Mouse (Mus musculus): ENCODE data around the gene Znrf2. TPM values are rescaled to one million over a fixed set of nuclear protein-coding genes. Genes with fewer than 3 reads are reported as not detected.

The Znrf2 gene
- polyA plus RNA-seq, 1 experiment from 2014 or later = 5.2 TPM

DNA sequence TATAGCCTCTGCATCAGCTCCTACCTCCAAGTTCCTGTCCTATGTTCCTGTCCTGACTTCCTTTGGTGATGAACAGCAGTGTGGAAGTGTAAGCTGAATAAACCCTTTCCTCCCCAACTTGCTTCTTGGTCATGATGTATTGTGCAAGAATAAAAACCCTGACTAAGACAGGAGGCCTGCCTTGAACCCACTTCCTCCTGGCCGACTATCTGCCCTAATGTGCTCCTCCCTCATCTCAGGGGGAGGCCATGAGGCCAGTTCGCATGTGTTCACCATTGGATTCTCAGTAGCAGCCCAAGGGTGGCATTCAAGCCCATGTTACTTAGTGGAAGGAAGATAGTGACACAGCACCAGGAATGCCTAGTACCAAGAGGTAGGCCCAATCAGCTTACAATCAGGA lies 110.2 kb downstream of the Znrf2 start:
- TF ChIP-seq CTCF (IDR thresholded peaks at IDR 0.05; ENCODE audit: low read depth) (no peak), EP300 (optimal IDR thresholded peaks at IDR 0.05) (no peak)
- DNase-seq (ENCODE audit: low spot score) (no peak), ATAC-seq (ENCODE audit: low FRiP score, low TSS enrichment) (no peak)
- Histone ChIP-seq H3K9ac (ENCODE audit: low read length) (no peak overlapping the region), H3K36me3 (ENCODE audit: control insufficient read depth, insufficient read depth, low read length) (peaks cover 6% of the 10 kb centered on the region; the same call in 1 of the 2 replicates), H3K27me3 (ENCODE audit: control insufficient read depth, insufficient read depth, low read length) (no peaks in the 10 kb centered on the region), H3K4me2 (replicated peaks; ENCODE audit: low read depth) (no peak overlapping the region), H3K4me1 (replicated peaks; ENCODE audit: control insufficient read depth, insufficient read depth) (no peaks in the 10 kb centered on the region), H3K4me3 (ENCODE audit: low read depth, low read length) (no peak overlapping the region), H3K27ac (replicated peaks) (no peak overlapping the region), H3K9me3 (ENCODE audit: control insufficient read depth, low read length) (no peaks in the 10 kb centered on the region)
- 82% methylated on average over 2 of the region's 2 CpGs for WGBS

DNA sequence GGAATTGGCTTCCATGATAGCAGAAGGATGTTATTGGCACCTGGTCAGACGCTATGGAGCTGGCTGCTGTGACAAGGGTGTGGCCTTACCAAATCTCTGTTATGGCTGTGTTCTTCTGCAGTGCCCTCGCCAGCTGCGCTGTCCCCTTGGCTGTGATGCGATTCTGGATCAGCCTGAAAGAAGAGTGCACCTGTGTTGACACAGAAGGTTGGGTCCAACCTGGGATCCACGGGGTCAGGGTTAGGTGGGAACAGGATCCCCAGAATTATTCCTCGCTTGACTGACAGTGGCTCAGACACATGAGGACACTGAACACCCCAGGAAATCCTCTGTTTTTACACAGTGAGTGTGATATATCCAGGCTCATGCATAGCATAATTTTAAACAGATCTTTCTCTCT lies 111.2 kb downstream of the Znrf2 start:
- TF ChIP-seq CTCF (IDR thresholded peaks at IDR 0.05; ENCODE audit: low read depth) (no peak), EP300 (optimal IDR thresholded peaks at IDR 0.05) (no peak)
- WGBS = 70% methylated on average over 6 of the region's 6 CpGs
- Histone ChIP-seq H3K9me3 (ENCODE audit: control insufficient read depth, low read length) (no peaks in the 10 kb centered on the region), H3K4me2 (replicated peaks; ENCODE audit: low read depth) (no peak overlapping the region), H3K27ac (replicated peaks) (no peak overlapping the region), H3K36me3 (ENCODE audit: control insufficient read depth, insufficient read depth, low read length) (peaks cover 6% of the 10 kb centered on the region; the same call in 1 of the 2 replicates), H3K9ac (ENCODE audit: low read length) (no peak overlapping the region), H3K4me1 (replicated peaks; ENCODE audit: control insufficient read depth, insufficient read depth) (no peaks in the 10 kb centered on the region), H3K27me3 (ENCODE audit: control insufficient read depth, insufficient read depth, low read length) (no peaks in the 10 kb centered on the region), H3K4me3 (ENCODE audit: low read depth, low read length) (no peak overlapping the region)
- DNase-seq (ENCODE audit: low spot score) (no peak), ATAC-seq (ENCODE audit: low FRiP score, low TSS enrichment) (no peak)

DNA sequence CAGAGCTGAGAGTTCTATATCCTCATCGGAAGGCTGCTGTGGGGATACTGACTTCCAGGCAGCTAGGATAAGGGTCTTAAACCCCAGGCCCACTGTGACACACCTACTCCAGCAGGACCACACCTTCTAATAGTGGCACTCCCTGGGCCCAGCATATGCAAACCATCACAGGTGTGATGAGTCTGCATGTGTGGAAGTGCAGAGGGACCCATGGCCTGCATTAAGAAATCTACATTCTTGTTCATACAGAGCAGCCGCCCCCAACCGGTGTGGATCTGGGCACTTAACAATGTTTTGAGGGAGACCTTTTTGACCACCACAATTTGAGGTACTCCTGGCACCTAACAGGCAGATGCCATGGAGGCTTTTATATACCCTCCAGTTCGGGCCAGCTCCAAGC lies 114.9 kb downstream of the Znrf2 start:
- TF ChIP-seq CTCF (IDR thresholded peaks at IDR 0.05; ENCODE audit: low read depth) (no peak), EP300 (optimal IDR thresholded peaks at IDR 0.05) (no peak)
- H3K4me1 ChIP-seq (replicated peaks; ENCODE audit: control insufficient read depth, insufficient read depth) = no peaks in the 10 kb centered on the region
- DNase-seq (ENCODE audit: low spot score) (no peak), ATAC-seq (ENCODE audit: low FRiP score, low TSS enrichment) (no peak)
- H3K4me2 ChIP-seq (replicated peaks; ENCODE audit: low read depth) = no peak overlapping the region
- no peak overlapping the region for H3K4me3 ChIP-seq (ENCODE audit: low read depth, low read length)
- H3K9ac ChIP-seq (ENCODE audit: low read length) = no peak overlapping the region
- H3K27ac ChIP-seq (replicated peaks) = no peak overlapping the region
- WGBS = 92% methylated on average over 4 of the region's 4 CpGs
- no peaks in the 10 kb centered on the region for H3K9me3 ChIP-seq (ENCODE audit: control insufficient read depth, low read length)
- no peaks in the 10 kb centered on the region for H3K27me3 ChIP-seq (ENCODE audit: control insufficient read depth, insufficient read depth, low read length)
- H3K36me3 ChIP-seq (ENCODE audit: control insufficient read depth, insufficient read depth, low read length) = 0 out of 2 replicates have a peak, but pooled peaks cover 6% of the 10 kb centered on the region

DNA sequence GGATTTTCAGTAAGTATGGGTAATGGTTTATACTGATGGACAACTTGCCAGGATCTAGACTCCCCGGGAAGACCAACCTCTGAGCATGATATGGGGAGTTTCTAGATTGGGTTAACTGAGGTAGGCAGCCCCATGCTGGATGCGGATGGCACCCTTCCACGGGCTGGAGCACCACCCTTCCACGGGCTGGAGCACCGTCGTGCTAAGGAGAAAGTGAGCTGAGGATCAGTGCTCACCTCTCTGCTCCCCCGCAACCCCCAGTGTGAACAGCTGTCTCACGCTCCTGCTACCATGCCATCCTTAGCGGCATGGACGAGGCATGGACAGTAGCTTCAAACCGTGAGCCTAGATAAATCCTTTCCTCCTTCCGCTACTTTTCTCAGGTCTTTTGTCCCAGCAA lies 115.8 kb downstream of the Znrf2 start:
- DNase-seq (ENCODE audit: low spot score) (no peak), ATAC-seq (ENCODE audit: low FRiP score, low TSS enrichment) (no peak)
- Histone ChIP-seq H3K4me3 (ENCODE audit: low read depth, low read length) (no peak overlapping the region), H3K9ac (ENCODE audit: low read length) (no peak overlapping the region), H3K27me3 (ENCODE audit: control insufficient read depth, insufficient read depth, low read length) (no peaks in the 10 kb centered on the region), H3K9me3 (ENCODE audit: control insufficient read depth, low read length) (no peaks in the 10 kb centered on the region), H3K36me3 (ENCODE audit: control insufficient read depth, insufficient read depth, low read length) (0 out of 2 replicates have a peak, but pooled peaks cover 5% of the 10 kb centered on the region), H3K4me2 (replicated peaks; ENCODE audit: low read depth) (no peak overlapping the region), H3K4me1 (replicated peaks; ENCODE audit: control insufficient read depth, insufficient read depth) (no peaks in the 10 kb centered on the region), H3K27ac (replicated peaks) (no peak overlapping the region)
- TF ChIP-seq EP300 (optimal IDR thresholded peaks at IDR 0.05) (no peak), CTCF (IDR thresholded peaks at IDR 0.05; ENCODE audit: low read depth) (no peak)
- WGBS = 95% methylated on average over 12 of the region's 12 CpGs

DNA sequence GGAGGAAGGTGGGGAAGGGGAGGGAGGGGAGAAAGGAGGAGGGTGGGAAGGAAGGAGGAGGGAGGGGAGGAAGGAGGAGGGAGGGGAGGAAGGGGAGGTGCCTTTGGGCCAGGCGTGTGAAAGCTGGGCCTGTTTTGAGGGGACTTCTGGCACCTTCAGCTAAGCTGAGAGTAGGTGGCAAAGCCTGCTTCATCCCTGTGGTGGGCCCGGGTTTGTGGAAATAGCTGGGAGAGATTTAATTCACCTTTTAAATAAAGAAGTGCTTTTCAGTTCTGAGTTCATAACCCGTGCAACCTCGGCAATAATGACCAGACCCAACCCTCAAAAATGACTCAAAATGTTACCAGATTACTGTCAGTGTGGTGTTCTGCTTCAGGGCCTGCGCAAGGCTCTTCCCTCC lies 116.5 kb downstream of the Znrf2 start:
- Histone ChIP-seq H3K9me3 (ENCODE audit: control insufficient read depth, low read length) (no peaks in the 10 kb centered on the region), H3K4me3 (ENCODE audit: low read depth, low read length) (no peak overlapping the region), H3K27me3 (ENCODE audit: control insufficient read depth, insufficient read depth, low read length) (no peaks in the 10 kb centered on the region), H3K27ac (replicated peaks) (no peak overlapping the region), H3K9ac (ENCODE audit: low read length) (no peak overlapping the region), H3K4me2 (replicated peaks; ENCODE audit: low read depth) (no peak overlapping the region), H3K36me3 (ENCODE audit: control insufficient read depth, insufficient read depth, low read length) (0 out of 2 replicates have a peak, but pooled peaks cover 3% of the 10 kb centered on the region), H3K4me1 (replicated peaks; ENCODE audit: control insufficient read depth, insufficient read depth) (no peaks in the 10 kb centered on the region)
- WGBS = 80% methylated on average over 5 of the region's 5 CpGs
- DNase-seq (ENCODE audit: low spot score) (no peak), ATAC-seq (ENCODE audit: low FRiP score, low TSS enrichment) (no peak)
- TF ChIP-seq CTCF (IDR thresholded peaks at IDR 0.05; ENCODE audit: low read depth) = no peak
- TF ChIP-seq EP300 (optimal IDR thresholded peaks at IDR 0.05) = no peak

DNA sequence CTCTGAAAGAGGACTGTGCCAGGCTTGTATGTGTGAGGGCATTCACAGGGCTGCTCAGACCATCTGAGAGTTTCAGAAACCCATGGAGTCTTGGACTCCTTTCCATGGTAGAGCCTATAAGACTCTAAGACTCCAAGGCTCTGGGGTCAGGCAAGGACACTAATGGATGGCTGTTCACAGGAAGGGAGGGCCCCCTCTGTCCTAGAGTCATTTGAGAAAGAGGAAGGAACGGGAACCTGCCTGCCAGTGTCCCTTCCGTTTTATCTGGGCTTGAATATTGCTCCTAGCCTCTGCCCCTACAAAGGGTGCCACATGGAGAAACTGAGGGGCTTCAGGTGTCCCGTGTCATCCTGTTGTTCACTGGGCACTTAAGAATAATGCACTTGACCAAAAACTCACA lies 117.2 kb downstream of the Znrf2 start:
- Histone ChIP-seq H3K9me3 (ENCODE audit: control insufficient read depth, low read length) (no peaks in the 10 kb centered on the region), H3K4me3 (ENCODE audit: low read depth, low read length) (no peak overlapping the region), H3K4me2 (replicated peaks; ENCODE audit: low read depth) (no peak overlapping the region), H3K4me1 (replicated peaks; ENCODE audit: control insufficient read depth, insufficient read depth) (no peaks in the 10 kb centered on the region), H3K36me3 (ENCODE audit: control insufficient read depth, insufficient read depth, low read length) (0 out of 2 replicates have a peak, but pooled peaks cover 3% of the 10 kb centered on the region), H3K27me3 (ENCODE audit: control insufficient read depth, insufficient read depth, low read length) (no peaks in the 10 kb centered on the region), H3K9ac (ENCODE audit: low read length) (no peak overlapping the region), H3K27ac (replicated peaks) (no peak overlapping the region)
- no peak for DNase-seq (ENCODE audit: low spot score)
- no peak for TF ChIP-seq EP300 (optimal IDR thresholded peaks at IDR 0.05)
- no peak for TF ChIP-seq CTCF (IDR thresholded peaks at IDR 0.05; ENCODE audit: low read depth)
- WGBS = 69% methylated on average over 3 of the region's 3 CpGs
- ATAC-seq (ENCODE audit: low FRiP score, low TSS enrichment) = no peak

Data from stomach, postnatal 0 days (tissue).